Mouse (Mus musculus) midbrain, embryonic 16.5 days (tissue): ENCODE data around the gene Zfp968. TPM values are rescaled to one million over a fixed set of nuclear protein-coding genes. Genes with fewer than 3 reads are reported as not detected.
"Not testable (repeated sequence)": the region's sequence is repeated elsewhere in the genome, so short reads cannot be mapped to it uniquely, and the experiment has no call there.

Experiments
- ATAC-seq: fragments of 200-750 bp; cut with Nextera tagmentation; 2 replicates; pipeline ENCODE4 v1.8.0; 2017; ENCODE audit warnings: moderate TSS enrichment
- H3K27ac ChIP-seq: fragments of 300-500 bp; sonication (generic); 2 replicates; pipeline ENCODE4 v1.5.1; 2014; ENCODE audit warnings: mild to moderate bottlenecking, low read length, mixed read lengths
- H3K27me3 ChIP-seq: fragments of 300-500 bp; sonication (generic); 2 replicates; pipeline ENCODE4 v1.6.1; 2014; ENCODE audit warnings: low read depth, low read length, mixed read lengths; ENCODE audit not compliant: control insufficient read depth, insufficient read depth
- H3K36me3 ChIP-seq: fragments of 300-500 bp; sonication (generic); 2 replicates; pipeline ENCODE4 v1.6.1; 2014; ENCODE audit warnings: mild to moderate bottlenecking, low read length, moderate library complexity, mixed read lengths; ENCODE audit not compliant: control insufficient read depth, insufficient read depth
- H3K4me1 ChIP-seq: fragments of 300-500 bp; sonication (generic); 2 replicates; pipeline ENCODE4 v1.6.1; 2014; ENCODE audit warnings: mild to moderate bottlenecking, low read length, mixed read lengths; ENCODE audit not compliant: control insufficient read depth, insufficient read depth
- H3K4me2 ChIP-seq: fragments of 300-500 bp; sonication (generic); 2 replicates; pipeline ENCODE4 v1.6.1; 2014; ENCODE audit warnings: mild to moderate bottlenecking, low read length, mixed read lengths
- H3K4me3 ChIP-seq: fragments of 300-500 bp; sonication (generic); 2 replicates; pipeline ENCODE4 v1.5.1; 2014; ENCODE audit warnings: low read depth, mild to moderate bottlenecking, low read length, moderate library complexity, mixed read lengths
- H3K9ac ChIP-seq: fragments of 300-500 bp; sonication (generic); 2 replicates; pipeline ENCODE4 v1.6.1; 2014; ENCODE audit warnings: low read depth, low read length, mixed read lengths
- H3K9me3 ChIP-seq: fragments of 300-500 bp; sonication (generic); replicated peaks from 2 replicates; pipeline ENCODE4 v1.6.1; 2014; ENCODE audit warnings: mild to moderate bottlenecking, low read length, mixed read lengths; ENCODE audit not compliant: control insufficient read depth, poor library complexity, severe bottlenecking
- WGBS: fragments of 180-500 bp; shearing (Covaris S2); extraction: QIAGEN DNeasy Blood & Tissue Kit; methylation state at CpG from one replicate; pipeline ENCODE4 v1.1.7; 2014; 5-methylcytosine and 5-hydroxymethylcytosine counted together
- polyA plus RNA-seq: library from polyadenylated mRNA; unstranded; fragments of >200 nt; fragmentation: Nextera tagmentation; extraction: Ambion mirVana; gene quantifications from 2 replicates; pipeline ENCODE4 v1.2.1, GENCODE M21; 2015

Gene Zfp968
- 3.9 and 4.0 TPM in 2 replicates for polyA plus RNA-seq

DNA sequence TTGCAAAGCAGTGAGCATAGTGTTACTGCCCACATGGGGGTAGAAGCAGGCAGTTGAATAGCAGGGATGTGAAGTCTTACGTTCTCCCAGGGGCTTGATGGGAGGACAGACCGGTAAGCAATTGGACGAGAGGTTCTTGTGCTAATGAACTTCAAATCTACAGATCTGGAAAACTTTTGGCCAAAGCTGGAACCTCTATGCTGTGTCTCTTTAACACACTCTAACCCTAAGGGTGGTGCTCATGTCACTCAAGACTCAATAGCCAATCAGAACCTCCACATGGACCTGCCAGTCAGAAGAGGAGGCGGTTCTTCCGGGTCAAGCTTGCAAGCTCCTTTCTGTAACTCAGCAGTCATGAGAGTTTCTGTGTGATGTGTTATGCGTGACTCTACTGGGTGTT, at the start of gene Zfp968:
Gene Zfp968 (plus strand): TSS at position 301 of the 400 bp plus-strand sequence.
- H3K27ac ChIP-seq, H3K4me1 ChIP-seq, H3K4me3 ChIP-seq, H3K4me2 ChIP-seq, H3K9ac ChIP-seq, H3K36me3 ChIP-seq, H3K27me3 ChIP-seq, ATAC-seq, H3K9me3 ChIP-seq: not testable (repeated sequence)
- WGBS = no CpG with 5 or more reads among the region's 6 CpGs

DNA sequence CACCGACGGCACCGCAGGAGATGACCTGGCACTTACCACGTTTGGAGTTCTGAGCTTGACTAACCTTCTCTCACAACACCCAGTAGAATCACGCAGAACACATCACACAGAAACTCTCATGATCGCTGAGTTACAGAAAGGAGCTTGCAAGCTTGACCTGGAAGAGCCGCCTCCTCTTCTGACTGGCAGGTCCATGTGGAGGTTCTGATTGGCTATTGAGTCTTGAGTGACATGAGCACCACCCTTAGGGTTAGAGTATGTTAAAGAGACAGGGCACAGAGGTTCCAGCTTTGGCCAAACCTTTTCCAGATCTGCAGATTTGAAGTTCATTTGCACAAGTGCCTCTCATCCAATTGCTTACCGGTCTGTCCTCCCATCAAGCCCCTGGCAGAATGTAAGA, 34.1 kb upstream of the Zfp968 start, which contains the start of gene Gm4631:
Gene Gm4631 (minus strand): TSS at position 101 of the 400 bp plus-strand sequence.
- not testable (repeated sequence) for ATAC-seq, H3K9me3 ChIP-seq, H3K27ac ChIP-seq, H3K4me2 ChIP-seq, H3K36me3 ChIP-seq, H3K9ac ChIP-seq, H3K4me1 ChIP-seq, H3K27me3 ChIP-seq, H3K4me3 ChIP-seq
- no CpG with 5 or more reads among the region's 8 CpGs for whole genome bisulfite sequencing

Other genes with a start within 250 kb of the Zfp968 start
- gene Gm14399, start 230.4 kb upstream of the Zfp968 start, polyA plus RNA-seq = 5.7 and 6.6 TPM in 2 replicates
- gene Gm14443, start 196.6 kb upstream of the Zfp968 start, polyA plus RNA-seq = 1.3 and 1.5 TPM in 2 replicates
- gene Gm14391, start 165.5 kb upstream of the Zfp968 start, polyA plus RNA-seq = 7.3 and 9.8 TPM in 2 replicates
- not detected in 2 replicates for gene Gm14440, start 97.3 kb upstream of the Zfp968 start, polyA plus RNA-seq
- gene Gm4631, start 34.2 kb upstream of the Zfp968 start, polyA plus RNA-seq = 21.7 and 22.2 TPM in 2 replicates
- gene Gm4724, start 63.4 kb downstream of the Zfp968 start, polyA plus RNA-seq = 14.5 and 15.3 TPM in 2 replicates
- 7.3 and 8.2 TPM in 2 replicates for gene Zfp965, start 97.5 kb downstream of the Zfp968 start, polyA plus RNA-seq